Mouse (Mus musculus): Measurements from ENCODE around the gene Etnk2. TPM values are rescaled to one million over a fixed set of nuclear protein-coding genes. Genes with fewer than 3 reads are reported as not detected.

Etnk2 gene
- polyA plus RNA-seq, 1 experiment, result 5.6 TPM

DNA sequence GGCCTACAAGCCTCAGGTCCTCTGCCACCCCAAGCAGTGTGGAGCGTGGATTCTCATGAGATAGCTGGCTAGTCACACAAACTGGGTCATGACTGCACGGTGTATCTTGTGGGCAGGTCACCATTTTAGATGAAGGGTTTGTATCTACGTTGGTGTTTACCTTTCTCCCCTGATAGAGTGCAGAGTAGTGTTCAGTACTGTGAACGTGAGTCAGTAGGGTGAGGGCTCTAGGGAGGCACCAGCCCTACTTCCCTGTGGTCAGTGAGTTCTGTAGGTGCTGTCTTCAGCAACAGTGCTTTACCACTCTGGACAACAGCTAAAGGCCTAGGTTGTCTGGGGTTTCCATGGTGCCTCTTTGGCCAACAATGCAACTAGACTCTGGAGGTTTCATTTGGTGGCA, 40.6 kb downstream of the Etnk2 start:
- Histone ChIP-seq H3K4me3 (replicated peaks; ENCODE audit: insufficient read depth, low read depth, low read length) (no peak overlapping the region), H3K27ac (ENCODE audit: insufficient read depth, low read length) (no peak overlapping the region), H3K27me3 (ENCODE audit: control insufficient read depth, insufficient read depth, low read length) (no peaks in the 10 kb centered on the region), H3K4me1 (ENCODE audit: control insufficient read depth, insufficient read depth, low read length) (no peaks in the 10 kb centered on the region)
- WGBS, result 90% methylated on average over 4 of the region's 4 CpGs
- DNase-seq, result no peak
- no peak for TF ChIP-seq POLR2A (IDR thresholded peaks at IDR 0.05; ENCODE audit: borderline replicate concordance, insufficient read depth, low read length)
- TF ChIP-seq CTCF (IDR thresholded peaks at IDR 0.05; ENCODE audit: borderline replicate concordance, insufficient read depth, low read depth, low read length), result no peak

DNA sequence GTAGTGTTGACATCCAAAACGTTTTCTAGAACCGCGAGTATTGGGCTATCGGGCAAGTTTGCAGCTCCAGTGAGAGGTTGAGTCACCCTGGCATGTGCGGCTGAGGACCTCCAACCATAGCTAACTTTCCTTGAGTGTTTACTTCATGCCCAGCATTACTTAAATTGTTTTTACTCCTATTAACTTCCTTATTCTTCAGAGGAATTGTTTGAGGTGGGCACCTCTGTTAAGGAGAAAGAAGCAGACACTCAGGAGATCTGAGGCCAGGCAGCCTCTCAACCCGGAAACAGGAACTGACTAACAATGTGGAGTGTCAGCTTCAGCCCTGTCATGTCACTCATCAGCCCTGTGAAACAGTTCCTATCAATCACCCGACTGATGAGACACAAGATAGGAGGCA, 43.2 kb downstream of the Etnk2 start:
- H3K4me3 ChIP-seq (replicated peaks; ENCODE audit: insufficient read depth, low read depth, low read length), result no peak overlapping the region

DNA sequence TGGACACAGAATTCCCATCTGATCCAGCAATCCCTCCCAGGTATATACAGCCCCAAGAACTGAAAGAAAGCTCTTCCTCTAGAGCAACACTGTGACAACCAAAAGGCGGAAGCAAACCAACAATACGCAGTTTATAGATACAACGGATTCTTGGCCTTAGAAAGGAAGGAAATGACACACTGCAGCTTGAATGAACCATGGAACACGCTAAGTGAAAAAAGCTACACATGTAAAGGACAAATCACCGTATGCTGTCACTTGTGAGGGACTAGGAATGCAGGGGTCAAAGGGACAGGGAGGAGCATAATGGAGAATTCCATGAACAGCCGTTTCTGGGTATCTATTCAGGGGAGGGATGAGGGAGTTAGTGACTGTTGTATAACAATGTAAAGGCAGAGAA, 44.1 kb downstream of the Etnk2 start:
- Histone ChIP-seq H3K27ac (ENCODE audit: insufficient read depth, low read length) (no peak overlapping the region), H3K4me3 (replicated peaks; ENCODE audit: insufficient read depth, low read depth, low read length) (no peak overlapping the region), H3K27me3 (ENCODE audit: control insufficient read depth, insufficient read depth, low read length) (no peaks in the 10 kb centered on the region), H3K4me1 (ENCODE audit: control insufficient read depth, insufficient read depth, low read length) (no peaks in the 10 kb centered on the region)
- no peak for DNase-seq
- no peak for TF ChIP-seq POLR2A (IDR thresholded peaks at IDR 0.05; ENCODE audit: borderline replicate concordance, insufficient read depth, low read length)
- no peak for TF ChIP-seq CTCF (IDR thresholded peaks at IDR 0.05; ENCODE audit: borderline replicate concordance, insufficient read depth, low read depth, low read length)
- WGBS, result 63% methylated on average over 6 of the region's 6 CpGs

More for the DNA sequence above, 43.2 kb downstream of the Etnk2 start:
- TF ChIP-seq CTCF (IDR thresholded peaks at IDR 0.05; ENCODE audit: borderline replicate concordance, insufficient read depth, low read depth, low read length), result no peak
- no peak for TF ChIP-seq POLR2A (IDR thresholded peaks at IDR 0.05; ENCODE audit: borderline replicate concordance, insufficient read depth, low read length)
- Histone ChIP-seq H3K27ac (ENCODE audit: insufficient read depth, low read length) (no peak overlapping the region), H3K4me1 (ENCODE audit: control insufficient read depth, insufficient read depth, low read length) (no peaks in the 10 kb centered on the region), H3K27me3 (ENCODE audit: control insufficient read depth, insufficient read depth, low read length) (no peaks in the 10 kb centered on the region)
- WGBS, result 88% methylated on average over 7 of the region's 7 CpGs
- no peak for DNase-seq

DNA sequence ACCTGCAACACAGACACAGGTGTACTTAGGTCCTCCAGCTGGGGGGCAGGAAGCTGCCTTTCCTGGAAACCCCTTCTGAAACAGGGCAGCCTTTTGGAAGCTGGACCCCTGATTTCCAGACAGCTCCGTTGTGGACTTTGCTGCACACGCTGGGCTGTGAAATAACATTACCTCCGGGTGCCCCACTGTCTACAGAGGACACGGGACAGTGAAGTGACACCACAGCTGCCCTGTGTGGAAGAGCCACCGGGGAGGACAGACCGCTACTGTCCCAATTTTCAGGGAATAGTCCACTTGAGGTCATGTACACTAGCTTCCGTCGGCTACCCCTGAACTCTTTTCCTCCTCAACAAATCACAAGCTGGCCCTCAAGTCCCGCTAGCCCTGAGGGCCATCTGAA, 44.9 kb downstream of the Etnk2 start:
- H3K4me1 ChIP-seq (ENCODE audit: control insufficient read depth, insufficient read depth, low read length), result no peaks in the 10 kb centered on the region

DNA sequence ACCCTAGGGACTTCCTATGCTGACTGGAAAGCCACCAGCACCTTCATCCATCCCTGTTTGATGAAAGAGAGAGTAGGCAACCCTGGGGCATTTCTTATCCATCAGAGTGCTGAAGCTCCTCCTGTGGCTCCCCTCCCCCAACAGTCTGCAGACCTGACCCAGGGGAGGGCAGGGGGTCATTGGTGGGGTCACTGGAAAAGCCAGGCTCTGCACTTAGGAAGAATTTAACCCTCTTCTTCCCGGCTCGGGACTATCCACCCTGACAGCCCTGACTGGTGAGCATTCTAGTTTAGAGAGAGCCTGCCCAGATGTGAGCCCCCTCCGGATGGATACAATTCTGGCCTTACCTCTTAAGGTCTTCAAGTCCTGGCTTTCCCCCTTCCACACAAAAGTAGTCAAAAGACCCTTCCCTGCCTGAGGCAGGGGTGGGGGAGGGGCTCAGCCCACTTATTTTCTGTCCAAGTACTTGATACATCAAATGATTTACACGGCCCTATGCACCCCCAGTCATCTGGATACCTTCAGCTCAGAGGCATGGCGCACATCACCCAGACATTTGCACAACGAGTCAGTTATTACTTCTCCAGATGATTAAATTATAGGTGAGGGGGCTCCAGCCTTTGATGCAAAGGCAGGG, 45.6 kb downstream of the Etnk2 start:
- TF ChIP-seq POLR2A (IDR thresholded peaks at IDR 0.05; ENCODE audit: borderline replicate concordance, insufficient read depth, low read length) (no peak), CTCF (IDR thresholded peaks at IDR 0.05; ENCODE audit: borderline replicate concordance, insufficient read depth, low read depth, low read length) (no peak)
- no peak for DNase-seq
- no peak overlapping the region for H3K4me3 ChIP-seq (replicated peaks; ENCODE audit: insufficient read depth, low read depth, low read length)
- H3K4me1 ChIP-seq (ENCODE audit: control insufficient read depth, insufficient read depth, low read length), result no peaks in the 10 kb centered on the region
- no peaks in the 10 kb centered on the region for H3K27me3 ChIP-seq (ENCODE audit: control insufficient read depth, insufficient read depth, low read length)
- WGBS, result 38% methylated on average over 6 of the region's 6 CpGs
- no peak overlapping the region for H3K27ac ChIP-seq (ENCODE audit: insufficient read depth, low read length)

More for the DNA sequence above, 44.9 kb downstream of the Etnk2 start:
- Histone ChIP-seq H3K27ac (ENCODE audit: insufficient read depth, low read length) (no peak overlapping the region), H3K27me3 (ENCODE audit: control insufficient read depth, insufficient read depth, low read length) (no peaks in the 10 kb centered on the region), H3K4me3 (replicated peaks; ENCODE audit: insufficient read depth, low read depth, low read length) (no peak overlapping the region)
- DNase-seq, result no peak
- 67% methylated on average over 9 of the region's 9 CpGs for WGBS
- TF ChIP-seq CTCF (IDR thresholded peaks at IDR 0.05; ENCODE audit: borderline replicate concordance, insufficient read depth, low read depth, low read length) (no peak), POLR2A (IDR thresholded peaks at IDR 0.05; ENCODE audit: borderline replicate concordance, insufficient read depth, low read length) (no peak)

DNA sequence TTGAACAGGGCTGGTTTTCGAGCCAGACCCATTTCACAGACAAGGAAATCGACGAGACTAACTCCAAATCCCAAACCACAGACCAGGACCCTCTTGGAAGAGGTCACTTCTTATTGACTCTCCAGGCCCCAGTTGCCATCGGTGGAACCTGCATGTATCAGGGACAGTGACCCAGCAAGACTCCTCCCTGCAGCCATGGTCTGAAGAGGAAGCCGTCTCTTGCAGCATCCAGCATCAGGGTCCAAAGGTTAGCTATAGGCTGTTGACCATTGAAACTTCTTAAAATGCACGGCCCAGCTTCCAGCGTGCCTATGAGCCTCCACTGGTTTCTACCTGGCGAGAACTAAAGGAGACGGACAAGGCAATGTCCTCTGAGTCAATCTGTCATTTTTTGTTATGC, 46.4 kb downstream of the Etnk2 start:
- 59% methylated on average over 9 of the region's 9 CpGs for WGBS
- no peak overlapping the region for H3K4me3 ChIP-seq (replicated peaks; ENCODE audit: insufficient read depth, low read depth, low read length)
- no peaks in the 10 kb centered on the region for H3K27me3 ChIP-seq (ENCODE audit: control insufficient read depth, insufficient read depth, low read length)
- TF ChIP-seq POLR2A (IDR thresholded peaks at IDR 0.05; ENCODE audit: borderline replicate concordance, insufficient read depth, low read length) (no peak), CTCF (IDR thresholded peaks at IDR 0.05; ENCODE audit: borderline replicate concordance, insufficient read depth, low read depth, low read length) (no peak)
- no peak overlapping the region for H3K27ac ChIP-seq (ENCODE audit: insufficient read depth, low read length)
- DNase-seq, result no peak
- no peaks in the 10 kb centered on the region; the same call in 1 of the 2 replicates for H3K4me1 ChIP-seq (ENCODE audit: control insufficient read depth, insufficient read depth, low read length)

DNA sequence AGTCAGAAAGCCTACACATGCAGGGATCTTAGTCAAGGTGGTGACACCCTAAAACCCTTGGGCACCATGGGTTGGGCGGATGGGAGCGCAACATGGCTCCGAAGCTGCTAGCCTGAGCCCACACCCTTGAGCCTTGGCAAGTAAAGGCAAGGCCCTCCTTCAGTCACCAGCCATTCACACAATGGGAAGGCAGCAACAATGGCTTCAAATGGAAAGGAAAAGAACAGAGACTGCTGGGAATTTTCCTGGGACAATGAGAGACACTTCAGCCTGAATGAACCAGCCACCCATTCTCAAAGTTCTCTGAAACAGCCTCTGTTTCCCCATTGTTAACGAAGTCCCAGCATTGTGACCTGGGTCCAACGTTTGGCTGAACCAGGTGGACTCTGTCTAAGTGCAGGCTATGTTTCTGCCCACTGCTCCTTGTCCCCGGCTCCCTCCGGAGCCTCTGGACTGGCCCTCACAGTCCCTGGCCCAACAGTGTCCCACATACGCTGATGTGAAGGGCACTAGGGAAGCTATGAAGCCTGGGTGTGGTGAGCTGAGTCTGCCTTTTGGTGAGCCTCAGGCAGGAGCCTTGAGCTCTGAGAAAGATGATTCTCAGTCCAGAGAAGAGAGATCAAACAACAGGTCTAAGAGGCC, 48.3 kb downstream of the Etnk2 start:
- peaks cover 4% of the 10 kb centered on the region for H3K4me1 ChIP-seq (ENCODE audit: control insufficient read depth, insufficient read depth, low read length)
- DNase-seq, result no peak
- no peak overlapping the region for H3K27ac ChIP-seq (ENCODE audit: insufficient read depth, low read length)
- 59% methylated on average over 8 of the region's 8 CpGs for WGBS
- no peaks in the 10 kb centered on the region for H3K27me3 ChIP-seq (ENCODE audit: control insufficient read depth, insufficient read depth, low read length)
- H3K4me3 ChIP-seq (replicated peaks; ENCODE audit: insufficient read depth, low read depth, low read length), result no peak overlapping the region
- TF ChIP-seq POLR2A (IDR thresholded peaks at IDR 0.05; ENCODE audit: borderline replicate concordance, insufficient read depth, low read length), result no peak
- TF ChIP-seq CTCF (IDR thresholded peaks at IDR 0.05; ENCODE audit: borderline replicate concordance, insufficient read depth, low read depth, low read length), result no peak

DNA sequence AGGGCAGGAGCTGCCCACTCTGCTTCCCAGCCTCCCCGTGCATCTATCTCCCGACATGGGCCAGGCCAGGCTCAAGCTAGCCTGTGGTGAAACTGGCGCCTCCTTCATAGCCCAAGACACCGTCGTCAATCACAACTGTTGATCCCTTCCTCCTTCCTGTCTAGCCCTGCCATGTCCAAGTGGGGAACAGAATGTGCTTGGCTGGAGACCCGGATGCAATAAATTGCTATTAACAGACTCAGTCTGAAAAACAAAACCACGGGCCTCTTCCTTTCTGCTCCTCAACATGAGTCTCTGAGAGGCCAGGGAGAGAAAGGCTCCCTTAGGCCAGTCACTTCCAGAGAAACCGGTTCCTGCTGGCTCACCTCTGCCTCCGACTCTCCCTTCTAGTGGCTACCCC, 49.6 kb downstream of the Etnk2 start:
- H3K27me3 ChIP-seq (ENCODE audit: control insufficient read depth, insufficient read depth, low read length), result no peaks in the 10 kb centered on the region
- no peak for TF ChIP-seq POLR2A (IDR thresholded peaks at IDR 0.05; ENCODE audit: borderline replicate concordance, insufficient read depth, low read length)
- TF ChIP-seq CTCF (IDR thresholded peaks at IDR 0.05; ENCODE audit: borderline replicate concordance, insufficient read depth, low read depth, low read length), result no peak
- peaks cover 4% of the 10 kb centered on the region for H3K4me1 ChIP-seq (ENCODE audit: control insufficient read depth, insufficient read depth, low read length)
- H3K4me3 ChIP-seq (replicated peaks; ENCODE audit: insufficient read depth, low read depth, low read length), result no peak overlapping the region
- WGBS, result 67% methylated on average over 9 of the region's 9 CpGs
- H3K27ac ChIP-seq (ENCODE audit: insufficient read depth, low read length), result no peak overlapping the region
- no peak for DNase-seq

All from cerebellum, adult 2 months (tissue).